Mouse (Mus musculus) lung, adult 2 months (tissue): ENCODE results near the gene Cog5. TPM values are rescaled to one million over a fixed set of nuclear protein-coding genes. Genes with fewer than 3 reads are reported as not detected.
"Not testable (repeated sequence)": the region's sequence is repeated elsewhere in the genome, so short reads cannot be mapped to it uniquely, and the experiment has no call there.

Source experiments
- DNase-seq: peaks from one replicate; pipeline ENCODE4 v3.0.0; 2022
- H3K4me1 ChIP-seq: fragments of 200-500 bp; 2 replicates; pipeline ENCODE4 v1.6.1; 2011; ENCODE audit warnings: low read length; ENCODE audit not compliant: control insufficient read depth, insufficient read depth
- H3K4me3 ChIP-seq: fragments of 200-500 bp; replicated peaks from 2 replicates; pipeline ENCODE3; 2011; ENCODE audit warnings: low read depth, mild to moderate bottlenecking, control low read depth, low read length; ENCODE audit errors: extremely low read depth
- CTCF ChIP-seq: fragments of 200-500 bp; IDR thresholded peaks from 2 replicates; pipeline ENCODE4 v1.5.1; 2011; ENCODE audit warnings: mild to moderate bottlenecking, low read length, control low read depth; ENCODE audit not compliant: insufficient read depth
- POLR2A ChIP-seq: fragments of 200-500 bp; IDR thresholded peaks from 2 replicates; pipeline ENCODE4 v1.6.1; 2011; ENCODE audit warnings: low read depth, mild to moderate bottlenecking, control low read depth, low read length, borderline replicate concordance; ENCODE audit errors: extremely low read depth
- WGBS: fragments of 180-500 bp; shearing (Covaris S2); methylation state at CpG from one replicate; pipeline ENCODE4 v1.1.7; 2018; 5-methylcytosine and 5-hydroxymethylcytosine counted together
- polyA plus RNA-seq: library from polyadenylated mRNA; depleted of rRNA; stranded (reverse); fragments of >200 nt; gene quantifications from 2 replicates; pipeline ENCODE4 v1.2.3, GENCODE M21; 2012; rRNA removed

Cog5 gene
- 15.7 and 19.6 TPM in 2 replicates for polyA plus RNA-seq

GRCm38 (mm10) chr12:31654197-31654964, at the start of gene Cog5, which contains the start of gene Dus4l:
Gene Cog5 (plus strand): TSS chr12:31654869.
Gene Dus4l (minus strand): TSS chr12:31654826.
- H3K4me3 ChIP-seq: peak within 1 kb of the TSS; percentile 87
- TF ChIP-seq CTCF (no peak), POLR2A (peak; percentile 82; the same call in 1 of the 2 replicates)
- DNase-seq: peak; percentile 100
- under 1% methylated on average over 47 of the region's 47 CpGs for WGBS
- peaks cover 2% of the 10 kb centered on the region for H3K4me1 ChIP-seq

- Histone ChIP-seq H3K4me1 (no peaks in the 10 kb centered on the region; the same call in 1 of the 2 replicates), H3K4me3 (no peak overlapping the region)
- TF ChIP-seq POLR2A (no peak), CTCF (no peak)
- DNase-seq: no peak
- WGBS: 92% methylated on average over 3 of the region's 3 CpGs
These were observed 49.8 kb upstream of the Cog5 start for GRCm38 (mm10) chr12:31604894-31605293.

- 64% methylated on average over 3 of the region's 3 CpGs for WGBS
- no peak for DNase-seq
- TF ChIP-seq CTCF (no peak), POLR2A (no peak)
- Histone ChIP-seq H3K4me1 (no peaks in the 10 kb centered on the region; the same call in 1 of the 2 replicates), H3K4me3 (no peak overlapping the region)
These were observed 46.5 kb upstream of the Cog5 start for GRCm38 (mm10) chr12:31608138-31608537.

- no peak overlapping the region for H3K4me3 ChIP-seq
- no peak for DNase-seq
- 48% methylated on average over 4 of the region's 4 CpGs for WGBS
These were observed 41.3 kb upstream of the Cog5 start for GRCm38 (mm10) chr12:31613353-31613752.

GRCm38 (mm10) chr12:31620106-31620505, 34.6 kb upstream of the Cog5 start:
- Histone ChIP-seq H3K4me3 (no peak overlapping the region), H3K4me1 (no peaks in the 10 kb centered on the region)
- TF ChIP-seq CTCF (no peak), POLR2A (no peak)
- DNase-seq: no peak
- 81% methylated on average over 8 of the region's 8 CpGs for WGBS

More at GRCm38 (mm10) chr12:31613353-31613752, 41.3 kb upstream of the Cog5 start:
- H3K4me1 ChIP-seq: no peaks in the 10 kb centered on the region
- no peak for TF ChIP-seq POLR2A
- TF ChIP-seq CTCF: no peak

GRCm38 (mm10) chr12:31625016-31625415, 29.7 kb upstream of the Cog5 start:
- no peak for DNase-seq
- TF ChIP-seq POLR2A (no peak), CTCF (no peak)
- Histone ChIP-seq H3K4me1 (no peaks in the 10 kb centered on the region), H3K4me3 (no peak overlapping the region)
- WGBS: 98% methylated on average over 1 of the region's 1 CpGs

GRCm38 (mm10) chr12:31628396-31628795, 26.3 kb upstream of the Cog5 start:
- H3K4me3 ChIP-seq, H3K4me1 ChIP-seq, DNase-seq: not testable (repeated sequence)
- 92% methylated on average over 9 of the region's 9 CpGs for WGBS

- Histone ChIP-seq H3K4me1 (no peaks in the 10 kb centered on the region; the same call in 1 of the 2 replicates), H3K4me3 (peak overlapping the region; percentile 86)
- no peak for DNase-seq
- WGBS: 6% methylated on average over 13 of the region's 13 CpGs
- TF ChIP-seq POLR2A (no peak), CTCF (no peak)
These were observed 20.7 kb upstream of the Cog5 start for GRCm38 (mm10) chr12:31633970-31634342.

GRCm38 (mm10) chr12:31634343-31635239, 20.1 kb upstream of the Cog5 start, which contains the start of gene Bcap29:
Gene Bcap29 (minus strand): TSS chr12:31634658.
- WGBS: 2% methylated on average over 73 of the region's 73 CpGs
- no peaks in the 10 kb centered on the region; the same call in 1 of the 2 replicates for H3K4me1 ChIP-seq
- TF ChIP-seq CTCF: no peak
- 0 out of 2 replicates have a peak, but pooled peaks have one; percentile 39 for TF ChIP-seq POLR2A
- peak; percentile 67 for DNase-seq
- H3K4me3 ChIP-seq: peak within 1 kb of the TSS; percentile 86

- no peak for DNase-seq
- WGBS: 95% methylated on average over 3 of the region's 3 CpGs
- H3K4me3 ChIP-seq: no peak overlapping the region
- TF ChIP-seq POLR2A (no peak), CTCF (no peak)
- no peaks in the 10 kb centered on the region; the same call in 1 of the 2 replicates for H3K4me1 ChIP-seq
These were observed 19.4 kb upstream of the Cog5 start for GRCm38 (mm10) chr12:31635240-31635607.
